Mouse (Mus musculus) urinary bladder, postnatal 36 days (tissue): ENCODE data around the gene Cdc42ep2.

Experiments used
- DNase-seq, 2 experiments: peaks; one replicate each; pipeline ENCODE4 v3.0.0; 2022; ENCODE audit warnings: low spot score in 2 of 2, mixed read lengths in 1 of 2

Gene Cdc42ep2

DNA sequence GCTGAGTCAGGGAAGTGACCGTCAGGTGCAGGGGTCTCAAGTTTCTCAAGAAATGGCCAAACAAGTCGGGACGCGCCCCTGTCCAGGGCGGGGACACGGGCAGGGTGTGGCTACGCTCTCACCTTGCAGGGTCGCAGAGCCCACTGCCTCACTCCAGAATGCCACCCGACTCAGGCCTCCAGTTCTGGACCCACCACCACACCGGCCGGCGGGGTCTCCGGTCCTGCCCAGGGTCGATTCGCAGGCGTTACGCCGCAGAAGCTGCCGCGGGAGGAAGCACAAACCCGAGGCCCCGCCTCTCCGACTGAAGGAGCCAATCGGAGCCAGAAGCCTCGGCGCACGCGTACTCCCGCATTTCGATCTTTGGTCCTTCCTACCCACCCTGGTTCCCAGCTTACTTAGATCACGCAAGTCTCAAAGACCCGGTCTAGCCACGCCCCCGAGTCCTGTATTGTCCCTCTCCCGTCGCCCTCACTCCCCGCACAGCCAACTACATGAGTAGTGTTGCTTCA lies 49.6 kb downstream of the Cdc42ep2 start, which contains the start of gene Frmd8:
Gene Frmd8 (minus strand): TSS at position 306 of the 512 bp plus-strand sequence.
- peak; percentile 90 to 93 for DNase-seq

DNA sequence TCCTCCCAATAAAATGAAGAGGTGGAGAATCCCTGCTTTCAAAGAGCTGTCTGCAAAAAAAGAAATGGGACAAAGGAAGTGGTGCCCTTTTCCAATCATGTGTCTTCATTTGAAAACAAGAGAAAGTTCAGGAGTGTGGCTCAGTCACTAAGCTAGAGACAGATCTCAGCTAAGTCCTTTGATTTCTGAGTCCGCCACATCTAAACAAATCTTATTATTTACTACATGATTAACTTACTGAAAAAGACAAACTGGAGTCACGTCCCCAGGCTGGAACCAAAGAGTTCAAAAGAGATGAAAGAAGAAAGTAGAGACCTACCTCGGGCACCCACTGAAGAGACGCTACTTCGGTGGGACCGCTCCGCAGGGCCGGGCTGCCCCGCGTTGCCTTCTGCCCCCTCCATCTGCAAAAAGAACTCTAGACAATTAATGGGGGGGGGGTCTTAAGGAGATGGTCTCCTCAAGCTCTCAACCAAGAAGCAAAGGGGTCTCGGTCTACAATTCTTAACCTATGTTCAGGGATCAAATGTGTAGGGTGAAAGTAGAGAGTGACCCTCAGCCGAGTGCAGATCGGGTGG lies 50.1 kb downstream of the Cdc42ep2 start:
- DNase-seq: no peak

DNA sequence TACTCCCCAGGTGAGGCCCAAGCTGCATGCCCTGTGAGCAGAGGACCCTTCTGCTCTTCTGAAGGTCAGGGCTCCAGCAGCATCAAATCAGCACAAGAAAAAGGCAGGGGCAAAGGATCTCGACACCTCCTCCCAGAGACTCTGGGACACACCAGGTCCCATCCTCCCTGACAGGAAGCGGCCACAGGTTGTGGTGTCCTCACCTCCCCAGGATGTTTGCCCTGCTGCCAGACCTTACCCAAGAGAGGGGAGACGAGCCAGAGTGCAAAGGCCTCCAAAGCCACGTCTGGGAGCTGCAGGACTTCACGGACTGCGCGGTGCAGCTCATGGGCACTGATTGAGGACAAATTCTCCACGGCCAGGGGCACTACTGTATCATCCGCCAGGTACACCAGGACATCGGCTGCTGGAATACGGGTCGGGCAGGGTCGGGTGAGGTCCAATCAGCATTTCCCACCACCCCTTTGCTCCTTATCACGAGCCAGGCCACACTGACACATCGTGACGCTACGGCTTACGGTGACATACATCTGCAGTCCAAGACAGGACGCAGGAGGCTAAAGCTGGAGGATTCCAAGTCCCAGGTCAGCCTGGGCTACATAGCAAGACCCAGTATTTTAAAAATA lies 51.6 kb downstream of the Cdc42ep2 start:
- DNase-seq: no peak

DNA sequence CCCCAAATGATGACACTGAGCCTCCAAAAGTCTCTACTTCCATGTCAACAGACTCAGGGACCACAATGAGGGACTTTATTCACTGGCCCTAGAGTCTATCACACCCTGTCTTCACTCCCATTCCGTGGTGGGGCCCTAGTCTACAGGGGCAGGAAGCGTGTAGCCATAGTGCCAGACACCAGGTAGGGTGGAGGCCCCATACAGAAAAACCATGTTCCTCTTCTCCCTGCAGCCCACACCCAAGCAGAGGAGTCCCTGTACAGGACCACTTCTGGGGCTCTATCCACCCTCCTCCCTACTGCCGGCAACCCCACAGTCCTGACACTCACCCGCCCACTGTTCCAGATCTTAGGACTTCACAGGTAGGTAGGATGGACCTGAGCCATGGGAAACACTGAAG lies 52.1 kb downstream of the Cdc42ep2 start:
- DNase-seq: no peak

DNA sequence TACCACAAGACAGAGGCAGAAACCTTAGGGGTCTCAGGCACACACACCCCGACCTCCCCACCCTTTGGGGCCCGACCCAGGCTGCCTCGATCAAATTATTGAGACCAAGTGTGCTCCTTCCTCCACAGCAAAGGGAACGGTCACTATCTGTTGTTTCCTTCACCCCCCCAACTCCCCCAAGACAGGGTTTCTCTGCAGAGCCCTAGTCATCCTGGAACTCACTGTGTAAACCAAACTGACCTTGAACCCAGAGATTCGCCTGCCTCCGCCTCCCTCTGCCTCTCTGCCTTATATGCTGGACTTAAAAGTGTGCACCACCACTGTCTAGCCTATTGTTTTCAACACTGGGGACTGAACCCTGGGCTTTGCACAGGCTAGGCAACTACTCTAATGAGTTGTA lies 52.9 kb downstream of the Cdc42ep2 start:
- no peak for DNase-seq

DNA sequence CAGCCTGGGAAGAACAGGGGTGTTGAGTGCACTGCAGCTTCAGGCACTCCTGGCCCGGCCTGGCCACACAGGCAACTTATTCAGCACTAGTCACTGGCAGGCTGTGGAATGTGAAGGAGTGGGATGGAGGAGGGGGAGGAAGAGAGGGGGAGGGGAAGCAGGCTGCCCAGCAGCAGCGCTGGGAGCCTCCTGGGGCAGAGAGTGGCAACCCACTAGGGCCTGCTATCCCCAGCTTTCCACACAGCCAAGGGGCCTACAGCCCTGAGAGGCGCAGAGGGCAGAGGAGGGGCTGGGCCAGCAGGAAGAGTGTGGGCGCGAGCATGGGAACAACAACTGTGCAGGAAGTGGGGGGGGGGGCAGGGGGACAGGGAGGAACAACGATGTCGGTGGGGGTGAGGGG lies 53.3 kb downstream of the Cdc42ep2 start:
- no peak for DNase-seq

DNA sequence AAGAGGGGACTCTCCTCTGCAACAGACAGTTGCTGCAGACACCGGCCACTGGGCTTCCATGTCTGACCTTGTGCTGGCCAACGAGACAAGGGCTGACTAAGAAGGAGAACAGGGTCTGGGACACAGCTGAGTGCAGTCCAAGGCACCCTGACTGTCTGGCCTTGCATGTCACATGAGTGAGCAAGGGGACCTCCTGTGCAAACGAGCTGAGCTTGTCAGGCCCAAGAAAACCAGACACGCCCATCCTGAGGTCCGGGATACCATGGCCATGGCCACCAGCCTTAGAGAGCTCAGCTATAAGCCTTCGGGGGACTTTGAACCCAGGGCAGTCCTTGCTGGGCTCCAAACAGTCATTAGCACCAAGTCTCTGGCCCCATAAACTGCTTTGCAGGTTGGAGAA lies 56.5 kb downstream of the Cdc42ep2 start:
- DNase-seq: no peak
